Mouse (Mus musculus) hindbrain, embryonic 16.5 days (tissue): ENCODE measurements around the gene Egfem1. TPM values are rescaled to one million over a fixed set of nuclear protein-coding genes. Genes with fewer than 3 reads are reported as not detected.

Experiments used
- ATAC-seq: fragments of 200-750 bp; cut with Nextera tagmentation; 2 replicates; pipeline ENCODE4 v1.8.0; 2017; ENCODE audit warnings: moderate TSS enrichment, moderate library complexity
- H3K27ac ChIP-seq: fragments of 300-500 bp; sonication (generic); 2 replicates; pipeline ENCODE4 v1.5.1; 2014; ENCODE audit warnings: low read depth, mild to moderate bottlenecking, control low read depth, low read length, moderate library complexity
- H3K27me3 ChIP-seq: fragments of 300-500 bp; sonication (generic); replicated peaks from 2 replicates; pipeline ENCODE4 v1.6.1; 2014; ENCODE audit warnings: low read length; ENCODE audit not compliant: control insufficient read depth, insufficient read depth
- H3K36me3 ChIP-seq: fragments of 300-500 bp; sonication (generic); 2 replicates; pipeline ENCODE4 v1.6.1; 2014; ENCODE audit warnings: mild to moderate bottlenecking, low read length, moderate library complexity, mixed read lengths; ENCODE audit not compliant: control insufficient read depth, insufficient read depth
- H3K4me1 ChIP-seq: fragments of 300-500 bp; sonication (generic); 2 replicates; pipeline ENCODE4 v1.6.1; 2014; ENCODE audit warnings: low read depth, low read length; ENCODE audit not compliant: control insufficient read depth, insufficient read depth
- H3K4me2 ChIP-seq: fragments of 300-500 bp; sonication (generic); 2 replicates; pipeline ENCODE4 v1.6.1; 2014; ENCODE audit warnings: mild to moderate bottlenecking, low read length, control low read depth, moderate library complexity
- H3K4me3 ChIP-seq: fragments of 300-500 bp; sonication (generic); 2 replicates; pipeline ENCODE4 v1.5.1; 2014; ENCODE audit warnings: mild to moderate bottlenecking, low read length, control low read depth, moderate library complexity
- H3K9ac ChIP-seq: fragments of 300-500 bp; sonication (generic); 2 replicates; pipeline ENCODE4 v1.6.1; 2014; ENCODE audit warnings: low read depth, mild to moderate bottlenecking, control low read depth, low read length, moderate library complexity
- H3K9me3 ChIP-seq: fragments of 300-500 bp; sonication (generic); 2 replicates; pipeline ENCODE4 v1.6.1; 2014; ENCODE audit warnings: mild to moderate bottlenecking, low read length, moderate library complexity; ENCODE audit not compliant: control insufficient read depth
- WGBS: fragments of 180-500 bp; shearing (Covaris S2); extraction: QIAGEN DNeasy Blood & Tissue Kit; methylation state at CpG from one replicate; pipeline ENCODE4 v1.1.7; 2014; 5-methylcytosine and 5-hydroxymethylcytosine counted together
- polyA plus RNA-seq: library from polyadenylated mRNA; unstranded; fragments of >200 nt; fragmentation: Nextera tagmentation; extraction: Ambion mirVana; gene quantifications from 2 replicates; pipeline ENCODE4 v1.2.1, GENCODE M21; 2015

Gene Egfem1
- polyA plus RNA-seq, 1 experiment from 2014 or later: 4.6 TPM

- H3K27ac ChIP-seq: no peak overlapping the region
- H3K9ac ChIP-seq: no peak overlapping the region
- H3K4me2 ChIP-seq: no peak overlapping the region
- no peaks in the 10 kb centered on the region for H3K9me3 ChIP-seq
- H3K36me3 ChIP-seq: no peaks in the 10 kb centered on the region
- no peaks in the 10 kb centered on the region for H3K4me1 ChIP-seq
- H3K27me3 ChIP-seq: no peaks in the 10 kb centered on the region
- H3K4me3 ChIP-seq: no peak overlapping the region
- ATAC-seq: no peak
Measured at GRCm38 (mm10) chr3:29176991-29177390, 95.2 kb downstream of the Egfem1 start.

GRCm38 (mm10) chr3:29182988-29183387 is 101.2 kb downstream of the Egfem1 start:
- WGBS: 50% methylated on average over 10 of the region's 10 CpGs
- no peaks in the 10 kb centered on the region for H3K9me3 ChIP-seq
- H3K4me2 ChIP-seq: no peak overlapping the region
- H3K4me3 ChIP-seq: no peak overlapping the region
- H3K27ac ChIP-seq: no peak overlapping the region
- H3K27me3 ChIP-seq: no peaks in the 10 kb centered on the region
- peak; percentile 57 for ATAC-seq
- H3K9ac ChIP-seq: no peak overlapping the region
- H3K4me1 ChIP-seq: peaks cover 8% of the 10 kb centered on the region; the same call in 1 of the 2 replicates
- no peaks in the 10 kb centered on the region for H3K36me3 ChIP-seq

DNA sequence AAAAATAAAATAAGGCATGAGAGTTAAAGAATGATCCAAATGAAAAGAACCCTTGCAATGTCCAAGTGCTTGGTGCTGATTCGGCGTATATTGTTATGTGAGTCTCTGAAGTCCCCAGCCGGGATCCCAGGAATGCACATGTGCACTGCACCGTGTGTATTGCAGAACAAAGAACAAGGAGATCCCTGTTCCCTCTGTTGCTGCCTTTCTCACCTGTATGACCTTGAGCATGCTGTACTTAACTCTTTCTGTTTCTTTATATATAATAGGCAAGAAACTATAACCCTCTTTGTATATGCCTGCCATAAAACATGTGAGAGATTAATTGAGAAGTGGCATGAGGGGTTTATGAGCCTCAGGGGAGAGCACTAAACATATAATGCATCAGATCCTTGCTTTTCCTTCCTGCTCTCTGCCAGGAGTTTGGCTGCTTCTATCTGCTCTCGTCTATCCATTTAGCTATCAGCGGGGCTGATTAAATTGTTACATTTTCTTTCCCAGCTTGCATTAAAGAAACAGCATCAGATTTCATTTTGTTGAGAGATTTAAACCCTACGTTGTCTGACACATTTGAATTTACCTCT is 101.9 kb downstream of the Egfem1 start:
- 26% methylated on average over 7 of the region's 7 CpGs for WGBS
- ATAC-seq: peak; percentile 67

GRCm38 (mm10) chr3:29184486-29185241 is 102.8 kb downstream of the Egfem1 start:
- H3K9me3 ChIP-seq: no peaks in the 10 kb centered on the region
- peak; percentile 25; the same call in 1 of the 2 replicates for ATAC-seq
- H3K4me1 ChIP-seq: peaks cover 8% of the 10 kb centered on the region; the same call in 1 of the 2 replicates
- H3K4me3 ChIP-seq: no peak overlapping the region
- no peaks in the 10 kb centered on the region for H3K36me3 ChIP-seq
- H3K4me2 ChIP-seq: no peak overlapping the region
- H3K27me3 ChIP-seq: no peaks in the 10 kb centered on the region
- WGBS: 38% methylated on average over 7 of the region's 7 CpGs
- H3K27ac ChIP-seq: no peak overlapping the region
- H3K9ac ChIP-seq: no peak overlapping the region

More for the DNA sequence above, 101.9 kb downstream of the Egfem1 start:
- no peaks in the 10 kb centered on the region for H3K9me3 ChIP-seq
- H3K4me3 ChIP-seq: no peak overlapping the region
- H3K36me3 ChIP-seq: no peaks in the 10 kb centered on the region
- no peak overlapping the region for H3K9ac ChIP-seq
- H3K27ac ChIP-seq: no peak overlapping the region
- no peak overlapping the region for H3K4me2 ChIP-seq
- peaks cover 8% of the 10 kb centered on the region; the same call in 1 of the 2 replicates for H3K4me1 ChIP-seq
- no peaks in the 10 kb centered on the region for H3K27me3 ChIP-seq

GRCm38 (mm10) chr3:29190263-29190662 is 108.4 kb downstream of the Egfem1 start:
- Histone ChIP-seq H3K4me3 (no peak overlapping the region), H3K36me3 (no peaks in the 10 kb centered on the region), H3K4me1 (no peaks in the 10 kb centered on the region), H3K4me2 (no peak overlapping the region), H3K27me3 (no peaks in the 10 kb centered on the region), H3K9me3 (no peaks in the 10 kb centered on the region), H3K9ac (no peak overlapping the region), H3K27ac (no peak overlapping the region)
- WGBS: 74% methylated on average over 6 of the region's 6 CpGs
- ATAC-seq: no peak

DNA sequence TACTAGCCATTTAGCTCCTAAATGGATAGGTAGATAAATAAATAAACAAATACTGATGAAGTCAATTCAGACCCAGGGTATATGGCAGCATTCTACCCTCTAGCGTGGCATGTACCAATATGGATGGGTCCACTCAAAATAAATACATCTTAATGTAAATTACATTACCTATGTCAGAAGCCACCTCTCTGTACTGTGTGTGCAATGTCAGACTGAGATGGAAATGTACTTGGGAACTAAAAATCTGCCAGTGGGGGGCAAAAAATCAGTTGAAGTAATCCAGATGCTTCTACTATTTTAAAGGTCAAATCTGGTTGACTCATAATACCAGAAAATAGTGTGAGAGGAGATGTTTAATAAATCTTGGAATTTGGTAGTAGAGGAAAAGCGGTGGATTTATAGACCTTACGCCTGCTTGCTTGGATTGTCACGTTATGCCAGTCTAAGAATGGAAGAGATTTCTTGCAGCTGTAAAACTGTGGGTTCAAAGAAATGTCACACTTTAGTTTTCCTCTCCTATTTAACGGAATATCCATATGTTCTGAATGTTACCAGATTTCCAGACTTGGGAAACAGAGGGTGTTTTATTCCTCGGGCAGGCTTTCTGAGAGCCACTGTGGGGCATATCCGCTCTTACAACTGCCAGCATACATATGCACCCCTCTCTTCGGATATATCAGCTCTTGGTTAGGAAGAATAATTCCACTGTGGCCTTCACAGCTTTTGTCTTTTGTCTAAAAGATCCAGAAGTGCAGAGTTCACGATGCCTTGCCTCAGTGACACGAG is 116.1 kb downstream of the Egfem1 start:
- Histone ChIP-seq H3K4me2 (no peak overlapping the region), H3K9me3 (no peaks in the 10 kb centered on the region), H3K36me3 (no peaks in the 10 kb centered on the region), H3K4me3 (no peak overlapping the region), H3K4me1 (no peaks in the 10 kb centered on the region), H3K27ac (no peak overlapping the region), H3K27me3 (no peaks in the 10 kb centered on the region), H3K9ac (no peak overlapping the region)
- 67% methylated on average over 10 of the region's 10 CpGs for WGBS
- no peak for ATAC-seq

GRCm38 (mm10) chr3:29200601-29201000 is 118.8 kb downstream of the Egfem1 start:
- no peaks in the 10 kb centered on the region for H3K36me3 ChIP-seq
- no peaks in the 10 kb centered on the region for H3K27me3 ChIP-seq
- H3K4me1 ChIP-seq: no peaks in the 10 kb centered on the region
- H3K9ac ChIP-seq: no peak overlapping the region
- no peak overlapping the region for H3K4me2 ChIP-seq
- 68% methylated on average over 8 of the region's 8 CpGs for WGBS
- H3K4me3 ChIP-seq: no peak overlapping the region
- H3K27ac ChIP-seq: no peak overlapping the region
- no peaks in the 10 kb centered on the region for H3K9me3 ChIP-seq
- no peak for ATAC-seq

GRCm38 (mm10) chr3:29202536-29202935 is 120.7 kb downstream of the Egfem1 start:
- Histone ChIP-seq H3K36me3 (no peaks in the 10 kb centered on the region), H3K4me1 (no peaks in the 10 kb centered on the region), H3K27me3 (no peaks in the 10 kb centered on the region), H3K4me2 (no peak overlapping the region), H3K9me3 (no peaks in the 10 kb centered on the region), H3K27ac (no peak overlapping the region), H3K4me3 (no peak overlapping the region), H3K9ac (no peak overlapping the region)
- WGBS: 91% methylated on average over 6 of the region's 6 CpGs
- no peak for ATAC-seq

DNA sequence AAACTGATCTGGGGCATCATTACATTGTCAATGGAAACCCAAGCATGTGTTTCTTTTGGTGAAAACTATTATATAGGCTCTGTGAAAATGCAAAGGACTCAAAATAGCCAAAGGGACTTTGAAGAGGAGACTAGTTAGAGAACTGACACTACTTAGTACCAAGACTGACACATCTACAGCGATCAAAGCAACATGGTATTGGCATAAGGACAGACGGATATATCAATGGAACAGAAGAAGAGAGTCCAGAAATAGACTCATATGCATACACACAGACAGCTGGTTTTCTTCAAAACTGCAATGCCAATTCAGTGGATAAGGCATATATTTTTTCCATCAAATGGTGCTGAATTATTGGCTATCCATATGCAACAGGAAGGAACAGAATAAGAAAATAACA is 140.6 kb downstream of the Egfem1 start:
- no peaks in the 10 kb centered on the region for H3K4me1 ChIP-seq
- H3K27ac ChIP-seq: no peak overlapping the region
- H3K9ac ChIP-seq: no peak overlapping the region
- no peak overlapping the region for H3K4me3 ChIP-seq
- WGBS: 86% methylated on average over 2 of the region's 2 CpGs
- ATAC-seq: no peak
- no peaks in the 10 kb centered on the region for H3K27me3 ChIP-seq
- H3K4me2 ChIP-seq: no peak overlapping the region
- H3K9me3 ChIP-seq: no peaks in the 10 kb centered on the region
- no peaks in the 10 kb centered on the region for H3K36me3 ChIP-seq
